Mouse (Mus musculus): ENCODE results near the gene Tmem178b. TPM values are rescaled to one million over a fixed set of nuclear protein-coding genes. Genes with fewer than 3 reads are reported as not detected.

The Tmem178b gene
- polyA plus RNA-seq, 1 experiment: 0.02 TPM

GRCm38 (mm10) chr6:39903220-39903773, 30.2 kb downstream of the Tmem178b start:
- Histone ChIP-seq H3K4me3 (no peak overlapping the region), H3K4me2 (ENCODE audit: low read depth) (no peak overlapping the region), H3K36me3 (ENCODE audit: control insufficient read depth, insufficient read depth) (no peaks in the 10 kb centered on the region), H3K79me2 (ENCODE audit: control insufficient read depth, insufficient read depth) (no peaks in the 10 kb centered on the region), H3ac (ENCODE audit: control insufficient read depth, insufficient read length) (no peak overlapping the region), H3K27me3 (ENCODE audit: control insufficient read depth, insufficient read depth, insufficient read length) (no peaks in the 10 kb centered on the region)
- TF ChIP-seq MAX (IDR thresholded peaks at IDR 0.05; ENCODE audit: low read depth) (no peak), POLR2AphosphoS2 (IDR thresholded peaks at IDR 0.05; ENCODE audit: insufficient read length, low read depth) (no peak)

- Histone ChIP-seq H3ac (ENCODE audit: control insufficient read depth, insufficient read length) (no peak overlapping the region), H3K27me3 (ENCODE audit: control insufficient read depth, insufficient read depth, insufficient read length) (no peaks in the 10 kb centered on the region), H3K4me3 (no peak overlapping the region), H3K4me2 (ENCODE audit: low read depth) (no peak overlapping the region), H3K36me3 (ENCODE audit: control insufficient read depth, insufficient read depth) (no peaks in the 10 kb centered on the region), H3K79me2 (ENCODE audit: control insufficient read depth, insufficient read depth) (no peaks in the 10 kb centered on the region)
- TF ChIP-seq CEBPB (IDR thresholded peaks at IDR 0.05; ENCODE audit: insufficient read depth, poor library complexity, severe bottlenecking): no peak
Measured at GRCm38 (mm10) chr6:39903845-39904244, 30.8 kb downstream of the Tmem178b start.

- H3K36me3 ChIP-seq (ENCODE audit: control insufficient read depth, insufficient read depth): no peaks in the 10 kb centered on the region
Measured at GRCm38 (mm10) chr6:39914956-39915355, 41.9 kb downstream of the Tmem178b start.

GRCm38 (mm10) chr6:39915636-39916281, 42.7 kb downstream of the Tmem178b start:
- H3K4me3 ChIP-seq: no peak overlapping the region
- no peak for TF ChIP-seq E2F4 (IDR thresholded peaks at IDR 0.05; ENCODE audit: insufficient read depth)
- TF ChIP-seq MYOD1 (IDR thresholded peaks at IDR 0.05; ENCODE audit: control insufficient read depth in 1 of 3, insufficient read length in 2 of 3, low read depth in 2 of 3): no peak
- no peak for TF ChIP-seq TCF12 (IDR thresholded peaks at IDR 0.05; ENCODE audit: insufficient read depth, poor library complexity, severe bottlenecking)
- TF ChIP-seq SRF (IDR thresholded peaks at IDR 0.05; ENCODE audit: control insufficient read depth, insufficient read length, low read depth): no peak
- no peak for TF ChIP-seq CEBPB (IDR thresholded peaks at IDR 0.05; ENCODE audit: insufficient read depth, poor library complexity, severe bottlenecking)
- TF ChIP-seq MYOG (IDR thresholded peaks at IDR 0.05; ENCODE audit: control insufficient read depth in 1 of 3, insufficient read depth in 1 of 3, insufficient read length in 2 of 3, low read depth in 2 of 3): no peak
- TF ChIP-seq POLR2A (IDR thresholded peaks at IDR 0.05; ENCODE audit: insufficient read length, low read depth): no peak
- no peak for TF ChIP-seq POLR2AphosphoS2 (IDR thresholded peaks at IDR 0.05; ENCODE audit: insufficient read length, low read depth)
- no peak for TF ChIP-seq REST (IDR thresholded peaks at IDR 0.05; ENCODE audit: insufficient read depth, insufficient read length)
- TF ChIP-seq TCF3 (IDR thresholded peaks at IDR 0.05; ENCODE audit: insufficient read length, low read depth): no peak
- TF ChIP-seq USF1 (IDR thresholded peaks at IDR 0.05; ENCODE audit: low read depth): no peak
- TF ChIP-seq MAX (IDR thresholded peaks at IDR 0.05; ENCODE audit: low read depth): no peak
- no peak overlapping the region for H3K4me2 ChIP-seq (ENCODE audit: low read depth)
- H3K79me2 ChIP-seq (ENCODE audit: control insufficient read depth, insufficient read depth): no peaks in the 10 kb centered on the region
- H3K36me3 ChIP-seq (ENCODE audit: control insufficient read depth, insufficient read depth): no peaks in the 10 kb centered on the region
- H3ac ChIP-seq (ENCODE audit: control insufficient read depth, insufficient read length): no peak overlapping the region
- no peaks in the 10 kb centered on the region for H3K27me3 ChIP-seq (ENCODE audit: control insufficient read depth, insufficient read depth, insufficient read length)

More at GRCm38 (mm10) chr6:39914956-39915355, 41.9 kb downstream of the Tmem178b start:
- TF ChIP-seq MYOG (IDR thresholded peaks at IDR 0.05; ENCODE audit: control insufficient read depth in 1 of 3, insufficient read depth in 1 of 3, insufficient read length in 2 of 3, low read depth in 2 of 3): no peak
- TF ChIP-seq TCF12 (IDR thresholded peaks at IDR 0.05; ENCODE audit: insufficient read depth, poor library complexity, severe bottlenecking): no peak
- no peak for TF ChIP-seq SRF (IDR thresholded peaks at IDR 0.05; ENCODE audit: control insufficient read depth, insufficient read length, low read depth)
- TF ChIP-seq E2F4 (IDR thresholded peaks at IDR 0.05; ENCODE audit: insufficient read depth): no peak
- TF ChIP-seq POLR2AphosphoS2 (IDR thresholded peaks at IDR 0.05; ENCODE audit: insufficient read length, low read depth): no peak
- TF ChIP-seq POLR2A (IDR thresholded peaks at IDR 0.05; ENCODE audit: insufficient read length, low read depth): no peak
- no peak for TF ChIP-seq CEBPB (IDR thresholded peaks at IDR 0.05; ENCODE audit: insufficient read depth, poor library complexity, severe bottlenecking)
- TF ChIP-seq MAX (IDR thresholded peaks at IDR 0.05; ENCODE audit: low read depth): no peak
- no peak for TF ChIP-seq MYOD1 (IDR thresholded peaks at IDR 0.05; ENCODE audit: control insufficient read depth in 1 of 3, insufficient read length in 2 of 3, low read depth in 2 of 3)
- no peak for TF ChIP-seq REST (IDR thresholded peaks at IDR 0.05; ENCODE audit: insufficient read depth, insufficient read length)
- TF ChIP-seq TCF3 (IDR thresholded peaks at IDR 0.05; ENCODE audit: insufficient read length, low read depth): no peak
- TF ChIP-seq USF1 (IDR thresholded peaks at IDR 0.05; ENCODE audit: low read depth): no peak
- Histone ChIP-seq H3ac (ENCODE audit: control insufficient read depth, insufficient read length) (no peak overlapping the region), H3K79me2 (ENCODE audit: control insufficient read depth, insufficient read depth) (no peaks in the 10 kb centered on the region), H3K27me3 (ENCODE audit: control insufficient read depth, insufficient read depth, insufficient read length) (no peaks in the 10 kb centered on the region), H3K4me2 (ENCODE audit: low read depth) (no peak overlapping the region), H3K4me3 (no peak overlapping the region)

- no peak overlapping the region for H3K4me3 ChIP-seq
- H3K79me2 ChIP-seq (ENCODE audit: control insufficient read depth, insufficient read depth): no peaks in the 10 kb centered on the region
- H3K27me3 ChIP-seq (ENCODE audit: control insufficient read depth, insufficient read depth, insufficient read length): no peaks in the 10 kb centered on the region
- no peak for TF ChIP-seq TCF3 (IDR thresholded peaks at IDR 0.05; ENCODE audit: insufficient read length, low read depth)
- TF ChIP-seq MYOG (IDR thresholded peaks at IDR 0.05; ENCODE audit: control insufficient read depth in 1 of 3, insufficient read depth in 1 of 3, insufficient read length in 2 of 3, low read depth in 2 of 3): no peak
- no peak for TF ChIP-seq SRF (IDR thresholded peaks at IDR 0.05; ENCODE audit: control insufficient read depth, insufficient read length, low read depth)
- TF ChIP-seq POLR2A (IDR thresholded peaks at IDR 0.05; ENCODE audit: insufficient read length, low read depth): no peak
- TF ChIP-seq USF1 (IDR thresholded peaks at IDR 0.05; ENCODE audit: low read depth): no peak
- no peak for TF ChIP-seq CEBPB (IDR thresholded peaks at IDR 0.05; ENCODE audit: insufficient read depth, poor library complexity, severe bottlenecking)
- TF ChIP-seq MYOD1 (IDR thresholded peaks at IDR 0.05; ENCODE audit: control insufficient read depth in 1 of 3, insufficient read length in 2 of 3, low read depth in 2 of 3): no peak
- no peak for TF ChIP-seq REST (IDR thresholded peaks at IDR 0.05; ENCODE audit: insufficient read depth, insufficient read length)
- no peak for TF ChIP-seq POLR2AphosphoS2 (IDR thresholded peaks at IDR 0.05; ENCODE audit: insufficient read length, low read depth)
- no peak for TF ChIP-seq E2F4 (IDR thresholded peaks at IDR 0.05; ENCODE audit: insufficient read depth)
- no peak for TF ChIP-seq TCF12 (IDR thresholded peaks at IDR 0.05; ENCODE audit: insufficient read depth, poor library complexity, severe bottlenecking)
- no peak for TF ChIP-seq MAX (IDR thresholded peaks at IDR 0.05; ENCODE audit: low read depth)
- H3K36me3 ChIP-seq (ENCODE audit: control insufficient read depth, insufficient read depth): no peaks in the 10 kb centered on the region
- H3ac ChIP-seq (ENCODE audit: control insufficient read depth, insufficient read length): no peak overlapping the region
- no peak overlapping the region for H3K4me2 ChIP-seq (ENCODE audit: low read depth)
Measured at GRCm38 (mm10) chr6:39916514-39916913, 43.4 kb downstream of the Tmem178b start.

Measured in myocyte (in vitro differentiated cells).